Mouse (Mus musculus) CD4-positive helper T cell, adult 2 months (primary cell): ENCODE measurements around the gene Cox18.
"Not testable (repeated sequence)": the region's sequence is repeated elsewhere in the genome, so short reads cannot be mapped to it uniquely, and the experiment has no call there.

Experiments used
- DNase-seq: peaks from one replicate; pipeline ENCODE4 v3.0.0-alpha.2; 2012; ENCODE audit warnings: low read depth, missing footprints, low spot score

Gene Cox18

GRCm38 (mm10) chr5:90223534-90224381 lies at the start of gene Cox18:
Gene Cox18, minus strand, starts transcription at chr5:90224001.
- peak; percentile 100 for DNase-seq

GRCm38 (mm10) chr5:90262230-90262629 lies 38.4 kb upstream of the Cox18 start:
- DNase-seq, result not testable (repeated sequence)

- DNase-seq, result peak; percentile 31
These were observed 33.2 kb upstream of the Cox18 start for GRCm38 (mm10) chr5:90257023-90257422.

GRCm38 (mm10) chr5:90247503-90247902 lies 23.7 kb upstream of the Cox18 start:
- no peak for DNase-seq

GRCm38 (mm10) chr5:90246987-90247386 lies 23.2 kb upstream of the Cox18 start:
- DNase-seq, result no peak

- no peak for DNase-seq
These were observed 22.8 kb upstream of the Cox18 start for GRCm38 (mm10) chr5:90246567-90246966.

GRCm38 (mm10) chr5:90245416-90245815 lies 21.6 kb upstream of the Cox18 start:
- DNase-seq, result no peak

GRCm38 (mm10) chr5:90235217-90235616 lies 11.4 kb upstream of the Cox18 start:
- DNase-seq, result no peak

GRCm38 (mm10) chr5:90233305-90233704 lies 9.5 kb upstream of the Cox18 start:
- DNase-seq, result no peak

GRCm38 (mm10) chr5:90229760-90230159 lies 6.0 kb upstream of the Cox18 start:
- DNase-seq, result no peak

- DNase-seq, result no peak
These were observed 2.9 kb upstream of the Cox18 start for GRCm38 (mm10) chr5:90226696-90227095.

GRCm38 (mm10) chr5:90224730-90225129 lies 929 bp upstream of the Cox18 start:
- peak; percentile 12 for DNase-seq

GRCm38 (mm10) chr5:90222937-90223336 lies 864 bp downstream of the Cox18 start:
- no peak for DNase-seq

GRCm38 (mm10) chr5:90217791-90218190 lies 6.0 kb downstream of the Cox18 start:
- DNase-seq, result no peak

GRCm38 (mm10) chr5:90217226-90217625 lies 6.6 kb downstream of the Cox18 start:
- no peak for DNase-seq

- DNase-seq, result no peak
These were observed 10.4 kb downstream of the Cox18 start for GRCm38 (mm10) chr5:90213356-90213755.

GRCm38 (mm10) chr5:90203168-90203567 lies 20.6 kb downstream of the Cox18 start:
- DNase-seq, result peak; percentile 69

- no peak for DNase-seq
These were observed 21.2 kb downstream of the Cox18 start for GRCm38 (mm10) chr5:90202447-90203117.

GRCm38 (mm10) chr5:90199922-90200632 lies 23.7 kb downstream of the Cox18 start:
- no peak for DNase-seq

GRCm38 (mm10) chr5:90194831-90195230 lies 29.0 kb downstream of the Cox18 start:
- DNase-seq, result peak; percentile 14

GRCm38 (mm10) chr5:90182782-90183181 lies 41.0 kb downstream of the Cox18 start:
- no peak for DNase-seq

GRCm38 (mm10) chr5:90179094-90179493 lies 44.7 kb downstream of the Cox18 start:
- DNase-seq, result no peak
